Mouse (Mus musculus) liver, embryonic 14.5 days (tissue): ENCODE results near the gene Aldh1a1. TPM values are rescaled to one million over a fixed set of nuclear protein-coding genes. Genes with fewer than 3 reads are reported as not detected.

Experiments used
- ATAC-seq: fragments of 200-750 bp; cut with Nextera tagmentation; 2 replicates; pipeline ENCODE4 v1.8.0; 2017; ENCODE audit warnings: moderate number of reproducible peaks, mild to moderate bottlenecking, moderate library complexity; ENCODE audit not compliant: insufficient read depth
- DNase-seq, 3 experiments: peaks; one replicate each; pipeline ENCODE4 v3.0.0-alpha.2; 2012 to 2013; ENCODE audit warnings: low read depth in 3 of 3, low spot score in 3 of 3
- H3K27ac ChIP-seq: fragments of 300-500 bp; sonication (generic); 2 replicates; pipeline ENCODE4 v1.5.1; 2014; ENCODE audit warnings: moderate library complexity, mild to moderate bottlenecking, control low read depth, inconsistent platforms
- H3K27me3 ChIP-seq: fragments of 300-500 bp; sonication (generic); 2 replicates; pipeline ENCODE4 v1.6.1; 2014; ENCODE audit warnings: mild to moderate bottlenecking, low read length, moderate library complexity; ENCODE audit not compliant: control insufficient read depth, insufficient read depth
- H3K36me3 ChIP-seq: fragments of 300-500 bp; sonication (generic); replicated peaks from 2 replicates; pipeline ENCODE4 v1.6.1; 2014; ENCODE audit warnings: low read depth; ENCODE audit not compliant: control insufficient read depth, insufficient read depth
- H3K4me1 ChIP-seq, 2 experiments: fragments of 200-500 bp in 1 of 2; fragments of 300-500 bp in 1 of 2; sonication (generic) in 1 of 2; replicated peaks; 2 replicates each; pipeline ENCODE4 v1.6.1; 2012 to 2014; ENCODE audit warnings: antibody characterized with exemption in 1 of 2, inconsistent platforms in 1 of 2, low read length in 1 of 2; ENCODE audit not compliant: control insufficient read depth in 2 of 2, insufficient read depth in 2 of 2
- H3K4me2 ChIP-seq: fragments of 300-500 bp; sonication (generic); 2 replicates; pipeline ENCODE4 v1.6.1; 2014; ENCODE audit warnings: low read depth, mild to moderate bottlenecking, control low read depth, moderate library complexity
- H3K4me3 ChIP-seq, 2 experiments: fragments of 200-500 bp in 1 of 2; fragments of 300-500 bp in 1 of 2; sonication (generic) in 1 of 2; 2 replicates each; pipeline ENCODE4 v1.5.1; 2012 to 2014; ENCODE audit warnings: low read depth in 2 of 2, low read length in 2 of 2, mild to moderate bottlenecking in 2 of 2, control low read depth in 1 of 2, inconsistent platforms in 1 of 2, moderate library complexity in 1 of 2; ENCODE audit not compliant: insufficient read depth in 1 of 2
- H3K9ac ChIP-seq: fragments of 300-500 bp; sonication (generic); replicated peaks from 2 replicates; pipeline ENCODE4 v1.6.1; 2014; ENCODE audit warnings: mild to moderate bottlenecking, control low read depth, moderate library complexity
- H3K9me3 ChIP-seq: fragments of 300-500 bp; sonication (generic); 2 replicates; pipeline ENCODE4 v1.6.1; 2016; ENCODE audit warnings: low read length, mixed read lengths; ENCODE audit not compliant: control insufficient read depth
- CTCF ChIP-seq: IDR thresholded peaks from 2 replicates; pipeline ENCODE4 v1.5.1; 2016; ENCODE audit warnings: antibody characterized with exemption, low read depth, control low read depth
- EP300 ChIP-seq: IDR thresholded peaks from 2 replicates; pipeline ENCODE4 v1.6.1; 2016; ENCODE audit warnings: antibody characterized with exemption, low read depth
- WGBS: fragments of 180-500 bp; shearing (Covaris S2); extraction: QIAGEN DNeasy Blood & Tissue Kit; methylation state at CpG from one replicate; pipeline ENCODE4 v1.1.7; 2014; ENCODE audit not compliant: insufficient replicate concordance; 5-methylcytosine and 5-hydroxymethylcytosine counted together
- polyA plus RNA-seq, 2 experiments: library from polyadenylated mRNA; depleted of rRNA in 1 of 2; stranded (reverse) in 1 of 2; unstranded in 1 of 2; fragments of >200 nt; fragmentation: Nextera tagmentation in 1 of 2; extraction: Ambion mirVana in 1 of 2; gene quantifications; 2 replicates each; pipeline versions ENCODE4 v1.2.1 to v1.2.3; 2012 to 2014

The Aldh1a1 gene
- polyA plus RNA-seq (2012; rRNA removed): 0.58 and 0.61 TPM in 2 replicates
- 0.44 and 0.94 TPM in 2 replicates for polyA plus RNA-seq (2014; fragmentation: Nextera tagmentation; extraction: Ambion mirVana)

DNA sequence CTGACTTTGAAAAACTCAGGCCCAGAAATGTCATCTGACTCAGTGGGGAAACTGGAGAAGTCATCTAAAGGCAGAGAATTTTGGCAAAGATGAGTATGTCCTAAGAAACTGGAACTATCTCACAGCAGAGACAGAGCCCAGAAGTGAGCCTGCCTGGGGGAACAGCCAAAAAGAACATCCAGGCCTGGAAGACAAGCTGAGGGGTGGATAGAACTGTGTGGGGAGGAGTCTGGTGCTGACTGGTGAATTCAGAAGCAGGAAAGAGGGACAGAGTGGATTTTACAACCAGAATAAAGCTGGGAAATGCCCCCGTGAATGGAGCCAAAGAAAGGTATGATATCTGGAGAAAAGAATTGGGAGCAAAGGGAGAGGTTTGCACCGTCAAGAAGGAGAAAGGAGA is at the start of gene Aldh1a1:
Aldh1a1 (plus strand) TSS at position 225 of the 400 bp plus-strand sequence.
- Histone ChIP-seq H3K4me2 (no peak within 1 kb of the TSS), H3K9ac (no peak within 1 kb of the TSS), H3K9me3 (no peaks in the 10 kb centered on the region), H3K4me3 (no peak within 1 kb of the TSS), H3K27ac (no peak within 1 kb of the TSS), H3K27me3 (no peaks in the 10 kb centered on the region), H3K36me3 (no peaks in the 10 kb centered on the region), H3K4me1 (no peaks in the 10 kb centered on the region)
- 44% methylated on average over 2 of the region's 2 CpGs for WGBS
- ATAC-seq (no peak), DNase-seq (no peak)
- TF ChIP-seq CTCF (no peak), EP300 (no peak)

DNA sequence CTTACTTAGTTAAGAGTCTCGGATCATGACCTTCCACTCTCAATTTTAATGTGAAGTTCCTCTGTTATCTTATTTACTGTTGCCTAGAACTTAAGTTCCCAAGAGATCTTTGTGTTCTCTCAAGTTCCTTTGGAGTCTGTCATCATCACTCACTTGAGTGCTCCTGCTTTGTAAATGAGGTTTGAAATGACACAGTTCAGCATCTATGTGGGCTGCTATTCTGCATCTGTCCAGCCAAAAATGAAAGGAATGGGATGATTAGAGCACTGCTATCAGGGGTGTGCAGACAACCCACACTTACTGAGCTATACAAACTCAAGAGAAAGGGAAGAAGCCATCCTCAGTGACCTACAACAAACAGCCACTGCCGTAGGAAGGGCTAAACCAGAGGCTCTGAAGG is 44.7 kb upstream of the Aldh1a1 start:
- no peak overlapping the region for H3K4me3 ChIP-seq
- H3K9ac ChIP-seq: no peak overlapping the region
- no peak overlapping the region for H3K4me2 ChIP-seq
- no peaks in the 10 kb centered on the region for H3K9me3 ChIP-seq
- no peaks in the 10 kb centered on the region for H3K27me3 ChIP-seq
- H3K36me3 ChIP-seq: no peaks in the 10 kb centered on the region
- no peaks in the 10 kb centered on the region for H3K4me1 ChIP-seq
- no peak for ATAC-seq
- WGBS: 46% methylated on average over 2 of the region's 2 CpGs
- no peak for DNase-seq
- no peak overlapping the region for H3K27ac ChIP-seq
- TF ChIP-seq CTCF (no peak), EP300 (no peak)

DNA sequence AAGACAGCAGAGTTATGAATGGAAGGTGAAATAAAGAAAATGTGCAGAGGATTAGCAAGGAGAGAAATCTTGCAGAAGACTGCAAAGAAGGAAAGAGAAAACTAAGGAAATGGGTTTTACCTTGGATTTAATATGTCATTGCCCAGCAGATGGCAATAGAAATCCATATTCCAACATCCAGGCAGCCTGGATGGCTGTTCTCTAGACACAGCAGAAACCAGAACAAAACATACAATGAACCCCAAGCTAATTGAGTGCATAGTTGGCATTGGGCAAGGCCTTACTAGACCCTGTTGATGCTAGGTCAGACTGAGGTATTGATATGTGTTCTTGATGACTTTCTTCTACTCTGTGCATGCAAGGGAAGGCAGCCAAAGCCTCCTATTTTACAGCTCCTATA is 43.0 kb upstream of the Aldh1a1 start:
- H3K4me3 ChIP-seq: no peak overlapping the region
- TF ChIP-seq EP300 (no peak), CTCF (no peak)
- H3K9me3 ChIP-seq: no peaks in the 10 kb centered on the region
- no peaks in the 10 kb centered on the region for H3K4me1 ChIP-seq
- ATAC-seq (no peak), DNase-seq (no peak)
- H3K4me2 ChIP-seq: no peak overlapping the region
- no peaks in the 10 kb centered on the region for H3K27me3 ChIP-seq
- H3K36me3 ChIP-seq: no peaks in the 10 kb centered on the region
- H3K9ac ChIP-seq: no peak overlapping the region
- H3K27ac ChIP-seq: no peak overlapping the region

GRCm38 (mm10) chr19:20451045-20451444 is 41.5 kb upstream of the Aldh1a1 start:
- 64% methylated on average over 7 of the region's 7 CpGs for WGBS
- ATAC-seq: no peak
- TF ChIP-seq EP300: no peak
- TF ChIP-seq CTCF: no peak
- Histone ChIP-seq H3K4me3 (no peak overlapping the region), H3K4me2 (no peak overlapping the region), H3K4me1 (no peaks in the 10 kb centered on the region), H3K9me3 (no peaks in the 10 kb centered on the region), H3K27me3 (no peaks in the 10 kb centered on the region), H3K9ac (no peak overlapping the region), H3K36me3 (no peaks in the 10 kb centered on the region), H3K27ac (no peak overlapping the region)
- no peak for DNase-seq

DNA sequence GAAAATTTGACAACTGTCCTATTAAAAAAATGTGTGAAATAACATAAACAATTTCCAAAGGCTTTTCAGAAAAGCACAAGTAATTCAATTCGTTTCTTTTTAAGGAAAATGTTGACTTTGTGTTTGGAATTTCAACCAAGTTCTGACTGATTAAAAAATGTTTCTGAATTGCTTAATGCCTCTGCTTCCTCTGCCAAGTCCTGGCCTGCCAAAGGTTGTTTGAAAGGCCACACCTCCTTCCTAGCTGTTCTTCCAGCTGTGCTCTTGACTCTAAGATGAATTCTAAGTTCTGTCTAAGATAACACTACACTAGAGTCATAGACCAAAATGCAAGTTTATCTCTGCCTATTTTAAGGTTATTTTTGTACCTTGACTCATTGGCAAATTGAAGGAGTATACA is 8.0 kb upstream of the Aldh1a1 start:
- H3K9me3 ChIP-seq: no peaks in the 10 kb centered on the region
- no peak overlapping the region for H3K27ac ChIP-seq
- TF ChIP-seq CTCF (no peak), EP300 (no peak)
- no peaks in the 10 kb centered on the region for H3K4me1 ChIP-seq
- H3K4me3 ChIP-seq: no peak overlapping the region
- H3K4me2 ChIP-seq: no peak overlapping the region
- no peaks in the 10 kb centered on the region for H3K27me3 ChIP-seq
- no peaks in the 10 kb centered on the region for H3K36me3 ChIP-seq
- no peak overlapping the region for H3K9ac ChIP-seq
- DNase-seq (no peak), ATAC-seq (no peak)
- 57% methylated on average over 1 of the region's 1 CpGs for WGBS

- TF ChIP-seq CTCF (no peak), EP300 (no peak)
- 54% methylated on average over 4 of the region's 4 CpGs for WGBS
- no peak overlapping the region for H3K27ac ChIP-seq
- no peaks in the 10 kb centered on the region for H3K4me1 ChIP-seq
- H3K9me3 ChIP-seq: no peaks in the 10 kb centered on the region
- no peak for DNase-seq
- H3K27me3 ChIP-seq: no peaks in the 10 kb centered on the region
- H3K4me2 ChIP-seq: no peak overlapping the region
- no peak overlapping the region for H3K4me3 ChIP-seq
- H3K36me3 ChIP-seq: no peaks in the 10 kb centered on the region
- H3K9ac ChIP-seq: no peak overlapping the region
- ATAC-seq: no peak
Observed at GRCm38 (mm10) chr19:20491950-20492349, 565 bp upstream of the Aldh1a1 start.
